Mouse (Mus musculus): ENCODE data around the gene Olfr825. TPM values are rescaled to one million over a fixed set of nuclear protein-coding genes. Genes with fewer than 3 reads are reported as not detected.

Gene Olfr825
- polyA plus RNA-seq (2014; fragmentation: Illumina TruSeq; extraction: RNeasy Lipid Tissue Mini Kit (QIAGEN cat#74804); ENCODE audit: low read depth, low replicate concordance), result not detected

GRCm38 (mm10) chr10:130166666-130167065 is at the start of gene Olfr825:
TSS of gene Olfr825 (minus strand) at chr10:130166766.

GRCm38 (mm10) chr10:130214303-130214702 is 47.7 kb upstream of the Olfr825 start, which contains the start of gene Olfr827:
TSS of gene Olfr827 (minus strand) at chr10:130214403.

GRCm38 (mm10) chr10:130184086-130184485 is 17.5 kb upstream of the Olfr825 start, which contains the start of gene Olfr826:
TSS of gene Olfr826 (minus strand) at chr10:130184186.

GRCm38 (mm10) chr10:130129900-130130299 is 36.7 kb downstream of the Olfr825 start, which contains the start of gene Olfr824:
TSS of gene Olfr824 (minus strand) at chr10:130130000.

GRCm38 (mm10) chr10:130115283-130115682 is 51.3 kb downstream of the Olfr825 start, which contains the start of gene Olfr823:
TSS of gene Olfr823 (minus strand) at chr10:130115383.

Other genes with a start within 250 kb of the Olfr825 start
- gene Olfr818, start 217.7 kb downstream of the Olfr825 start, polyA plus RNA-seq (2014; fragmentation: Illumina TruSeq; extraction: RNeasy Lipid Tissue Mini Kit (QIAGEN cat#74804); ENCODE audit: low read depth, low replicate concordance), result not detected
- not detected for gene Olfr819, start 199.5 kb downstream of the Olfr825 start, polyA plus RNA-seq (2014; fragmentation: Illumina TruSeq; extraction: RNeasy Lipid Tissue Mini Kit (QIAGEN cat#74804); ENCODE audit: low read depth, low replicate concordance)
- gene Olfr247, start 190.6 kb downstream of the Olfr825 start, polyA plus RNA-seq (2014; fragmentation: Illumina TruSeq; extraction: RNeasy Lipid Tissue Mini Kit (QIAGEN cat#74804); ENCODE audit: low read depth, low replicate concordance), result not detected
- not detected for gene Gm10310, start 181.7 kb downstream of the Olfr825 start, polyA plus RNA-seq (2014; fragmentation: Illumina TruSeq; extraction: RNeasy Lipid Tissue Mini Kit (QIAGEN cat#74804); ENCODE audit: low read depth, low replicate concordance)
- not detected for gene Olfr820, start 154.1 kb downstream of the Olfr825 start, polyA plus RNA-seq (2014; fragmentation: Illumina TruSeq; extraction: RNeasy Lipid Tissue Mini Kit (QIAGEN cat#74804); ENCODE audit: low read depth, low replicate concordance)
- not detected for gene Olfr821, start 136.4 kb downstream of the Olfr825 start, polyA plus RNA-seq (2014; fragmentation: Illumina TruSeq; extraction: RNeasy Lipid Tissue Mini Kit (QIAGEN cat#74804); ENCODE audit: low read depth, low replicate concordance)
- not detected for gene Olfr822, start 95.6 kb downstream of the Olfr825 start, polyA plus RNA-seq (2014; fragmentation: Illumina TruSeq; extraction: RNeasy Lipid Tissue Mini Kit (QIAGEN cat#74804); ENCODE audit: low read depth, low replicate concordance)
- gene Olfr823, start 51.4 kb downstream of the Olfr825 start, polyA plus RNA-seq (2014; fragmentation: Illumina TruSeq; extraction: RNeasy Lipid Tissue Mini Kit (QIAGEN cat#74804); ENCODE audit: low read depth, low replicate concordance), result not detected
- not detected for gene Olfr824, start 36.8 kb downstream of the Olfr825 start, polyA plus RNA-seq (2014; fragmentation: Illumina TruSeq; extraction: RNeasy Lipid Tissue Mini Kit (QIAGEN cat#74804); ENCODE audit: low read depth, low replicate concordance)
- gene Olfr826, start 17.4 kb upstream of the Olfr825 start, polyA plus RNA-seq (2014; fragmentation: Illumina TruSeq; extraction: RNeasy Lipid Tissue Mini Kit (QIAGEN cat#74804); ENCODE audit: low read depth, low replicate concordance), result not detected
- not detected for gene Olfr827, start 47.6 kb upstream of the Olfr825 start, polyA plus RNA-seq (2014; fragmentation: Illumina TruSeq; extraction: RNeasy Lipid Tissue Mini Kit (QIAGEN cat#74804); ENCODE audit: low read depth, low replicate concordance)
- gene Neurod4, start 113.5 kb upstream of the Olfr825 start, polyA plus RNA-seq (2014; fragmentation: Illumina TruSeq; extraction: RNeasy Lipid Tissue Mini Kit (QIAGEN cat#74804); ENCODE audit: low read depth, low replicate concordance), result not detected
- 3.0 TPM for gene Tespa1, start 156.1 kb upstream of the Olfr825 start, polyA plus RNA-seq (2014; fragmentation: Illumina TruSeq; extraction: RNeasy Lipid Tissue Mini Kit (QIAGEN cat#74804); ENCODE audit: low read depth, low replicate concordance)
- not detected for gene Vmn2r84, start 227.6 kb upstream of the Olfr825 start, polyA plus RNA-seq (2014; fragmentation: Illumina TruSeq; extraction: RNeasy Lipid Tissue Mini Kit (QIAGEN cat#74804); ENCODE audit: low read depth, low replicate concordance)